Mouse (Mus musculus) B cell, adult 62 days (primary cell): ENCODE results near the gene Gm4767. TPM values are rescaled to one million over a fixed set of nuclear protein-coding genes. Genes with fewer than 3 reads are reported as not detected.

Experiments
- total RNA-seq: library from RNA; stranded (reverse); gene quantifications from 4 replicates; pipeline ENCODE4 v1.2.4, GENCODE M21; 2023

Gene Gm4767
- 1.4 to 2.6 TPM (median 2.2 TPM) in 4 replicates for total RNA-seq

DNA sequence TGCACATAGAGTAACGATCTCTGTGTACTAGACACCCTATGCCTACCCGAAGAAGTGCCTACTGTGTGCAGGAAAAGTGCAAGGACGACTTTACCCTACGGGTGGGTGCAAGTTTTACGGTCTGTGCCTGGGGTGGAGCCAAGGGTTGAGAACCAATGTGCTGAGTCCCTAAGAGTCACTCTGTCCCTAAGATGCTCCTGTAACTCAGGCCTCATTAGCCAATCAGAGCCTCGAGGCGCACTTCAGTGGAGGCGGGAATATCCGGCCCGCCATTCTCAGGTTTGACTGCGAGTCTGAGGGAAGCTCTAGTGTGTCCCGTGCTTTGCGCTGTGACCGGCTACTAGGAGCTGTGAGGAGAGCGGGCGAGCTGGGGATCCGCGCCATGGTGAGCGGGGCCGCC, at the start of gene Gm4767:
Gene Gm4767 (plus strand): TSS at position 288 of the 400 bp plus-strand sequence.

GRCm38 (mm10) chr10:81770506-81771403, 41.2 kb upstream of the Gm4767 start, which contains the start of gene Gm3055:
Gene Gm3055 (minus strand): TSS chr10:81771161.

GRCm38 (mm10) chr10:81863409-81864407, 51.7 kb downstream of the Gm4767 start, which contains the start of gene Gm32687:
Gene Gm32687 (plus strand): TSS chr10:81863934.

Other genes starting within 250 kb of the Gm4767 start
- 2.8 to 6.0 TPM (median 4.1 TPM) in 4 replicates for gene Tle2, start 237.6 kb upstream of the Gm4767 start, total RNA-seq
- gene Tle6, start 211.1 kb upstream of the Gm4767 start, total RNA-seq: 2.2 to 2.5 TPM in 2 of 4 replicates, not detected in the others
- 2.7 to 4.5 TPM (median 3.1 TPM) in 4 replicates for gene BC025920, start 205.9 kb upstream of the Gm4767 start, total RNA-seq
- gene Sirt6, start 184.4 kb upstream of the Gm4767 start, total RNA-seq: 18.6 to 23.1 TPM (median 19.3 TPM) in 4 replicates
- gene Ankrd24, start 183.6 kb upstream of the Gm4767 start, total RNA-seq: 1.1 to 3.1 TPM (median 1.5 TPM) in 4 replicates
- gene Gm10778, start 163.1 kb upstream of the Gm4767 start, total RNA-seq: 1.2 to 2.7 TPM (median 2.2 TPM) in 4 replicates
- gene Zfp433, start 107.4 kb upstream of the Gm4767 start, total RNA-seq: 4.7 to 10.9 TPM (median 7.2 TPM) in 4 replicates
- gene Gm3055, start 41.0 kb upstream of the Gm4767 start, total RNA-seq: 6.1 to 10.3 TPM (median 8.4 TPM) in 4 replicates
- 0.95 to 5.8 TPM (median 2.9 TPM) in 4 replicates for gene Gm32687, start 51.7 kb downstream of the Gm4767 start, total RNA-seq
- 3.1 to 6.0 TPM (median 3.9 TPM) in 4 replicates for gene Zfp781, start 118.3 kb downstream of the Gm4767 start, total RNA-seq
- gene Zfp873, start 235.9 kb downstream of the Gm4767 start, total RNA-seq: 4.8 to 8.4 TPM (median 7.3 TPM) in 4 replicates